Mouse (Mus musculus): Measurements from ENCODE around the gene Rbm19. TPM values are rescaled to one million over a fixed set of nuclear protein-coding genes. Genes with fewer than 3 reads are reported as not detected.

Rbm19 gene
- total RNA-seq, 2 experiments from 2014 or later, result 17.6 to 30.9 TPM

GRCm38 (mm10) chr5:120197813-120198387, 81.6 kb downstream of the Rbm19 start:
- DNase-seq (ENCODE audit: low spot score in 2 of 2), result no peak

- DNase-seq (ENCODE audit: low spot score in 2 of 2), result no peak
Measured at GRCm38 (mm10) chr5:120199865-120200264, 83.6 kb downstream of the Rbm19 start.

GRCm38 (mm10) chr5:120204316-120204715, 88.1 kb downstream of the Rbm19 start:
- no peak for DNase-seq (ENCODE audit: low spot score in 2 of 2)

- no peak for DNase-seq (ENCODE audit: low spot score in 2 of 2)
Measured at GRCm38 (mm10) chr5:120206313-120206943, 90.2 kb downstream of the Rbm19 start.

GRCm38 (mm10) chr5:120207492-120207891, 91.2 kb downstream of the Rbm19 start:
- no peak for DNase-seq (ENCODE audit: low spot score in 2 of 2)

GRCm38 (mm10) chr5:120210668-120211067, 94.4 kb downstream of the Rbm19 start:
- DNase-seq (ENCODE audit: low spot score in 2 of 2), result no peak

- peak; percentile 37 to 47 for DNase-seq (ENCODE audit: low spot score in 2 of 2)
Measured at GRCm38 (mm10) chr5:120211182-120211581, 94.9 kb downstream of the Rbm19 start.

GRCm38 (mm10) chr5:120214511-120214910, 98.2 kb downstream of the Rbm19 start:
- DNase-seq (ENCODE audit: low spot score in 2 of 2), result no peak

- no peak for DNase-seq (ENCODE audit: low spot score in 2 of 2)
Measured at GRCm38 (mm10) chr5:120221216-120221615, 105.0 kb downstream of the Rbm19 start.

GRCm38 (mm10) chr5:120225383-120225782, 109.1 kb downstream of the Rbm19 start:
- DNase-seq (ENCODE audit: low spot score in 2 of 2), result no peak

- no peak for DNase-seq (ENCODE audit: low spot score in 2 of 2)
Measured at GRCm38 (mm10) chr5:120228613-120229409, 112.5 kb downstream of the Rbm19 start.

GRCm38 (mm10) chr5:120231435-120232147, 115.3 kb downstream of the Rbm19 start:
- DNase-seq (ENCODE audit: low spot score in 2 of 2), result peak; percentile 51 to 64

- DNase-seq (ENCODE audit: low spot score in 2 of 2), result peak; percentile 50 to 60
Measured at GRCm38 (mm10) chr5:120235147-120235546, 118.9 kb downstream of the Rbm19 start.

- peak; percentile 60 to 77 for DNase-seq (ENCODE audit: low spot score in 2 of 2)
Measured at GRCm38 (mm10) chr5:120235571-120235970, 119.3 kb downstream of the Rbm19 start.

- no peak for DNase-seq (ENCODE audit: low spot score in 2 of 2)
Measured at GRCm38 (mm10) chr5:120240071-120240470, 123.8 kb downstream of the Rbm19 start.

- no peak for DNase-seq (ENCODE audit: low spot score in 2 of 2)
Measured at GRCm38 (mm10) chr5:120245336-120245735, 129.1 kb downstream of the Rbm19 start.

Data from layer of hippocampus, postnatal 10 days (tissue).